Mouse (Mus musculus) limb, embryonic 14.5 days (tissue): ENCODE measurements around the gene Tcap. TPM values are rescaled to one million over a fixed set of nuclear protein-coding genes. Genes with fewer than 3 reads are reported as not detected.

Experiments used
- ATAC-seq: fragments of 200-750 bp; cut with Nextera tagmentation; 2 replicates; pipeline ENCODE4 v1.8.0; 2017; ENCODE audit warnings: low read depth, moderate number of reproducible peaks, moderate TSS enrichment; ENCODE audit not compliant: low FRiP score
- DNase-seq: peaks from one replicate; pipeline ENCODE4 v3.0.0-alpha.2; 2015; ENCODE audit warnings: low spot score
- H3K27ac ChIP-seq: fragments of 300-500 bp; sonication (generic); replicated peaks from 2 replicates; pipeline ENCODE4 v1.5.1; 2014; ENCODE audit warnings: low read depth, mild to moderate bottlenecking, low read length, moderate library complexity, mixed read lengths
- H3K27me3 ChIP-seq: fragments of 300-500 bp; sonication (generic); 2 replicates; pipeline ENCODE4 v1.6.1; 2014; ENCODE audit warnings: low read length, mixed read lengths; ENCODE audit not compliant: control insufficient read depth, insufficient read depth
- H3K36me3 ChIP-seq: fragments of 300-500 bp; sonication (generic); 2 replicates; pipeline ENCODE4 v1.6.1; 2014; ENCODE audit warnings: mild to moderate bottlenecking, low read length, moderate library complexity, mixed read lengths; ENCODE audit not compliant: control insufficient read depth, insufficient read depth
- H3K4me1 ChIP-seq: fragments of 300-500 bp; sonication (generic); 2 replicates; pipeline ENCODE4 v1.6.1; 2014; ENCODE audit warnings: antibody characterized with exemption, low read length, mixed read lengths; ENCODE audit not compliant: control insufficient read depth, insufficient read depth
- H3K4me2 ChIP-seq: fragments of 300-500 bp; sonication (generic); replicated peaks from 2 replicates; pipeline ENCODE4 v1.6.1; 2014; ENCODE audit warnings: low read depth, mild to moderate bottlenecking, low read length, moderate library complexity; ENCODE audit not compliant: severe bottlenecking
- H3K4me3 ChIP-seq: fragments of 300-500 bp; sonication (generic); replicated peaks from 2 replicates; pipeline ENCODE4 v1.5.1; 2014; ENCODE audit warnings: low read length
- H3K9ac ChIP-seq: fragments of 300-500 bp; sonication (generic); 2 replicates; pipeline ENCODE4 v1.6.1; 2014; ENCODE audit warnings: mild to moderate bottlenecking, low read depth, low read length, moderate library complexity; ENCODE audit not compliant: severe bottlenecking
- H3K9me3 ChIP-seq: fragments of 300-500 bp; sonication (generic); 2 replicates; pipeline ENCODE4 v1.6.1; 2016; ENCODE audit warnings: low read length; ENCODE audit not compliant: control insufficient read depth
- POLR2A ChIP-seq: fragments of 200-500 bp; IDR thresholded peaks from 2 replicates; pipeline ENCODE4 v1.8.0; 2012; ENCODE audit warnings: inconsistent platforms, mild to moderate bottlenecking, moderate library complexity, borderline replicate concordance; ENCODE audit not compliant: insufficient read depth, insufficient read length; ENCODE audit errors: extremely low read depth
- WGBS: fragments of 180-500 bp; shearing (Covaris S2); extraction: QIAGEN DNeasy Blood & Tissue Kit; methylation state at CpG from one replicate; pipeline ENCODE4 v1.1.7; 2014; 5-methylcytosine and 5-hydroxymethylcytosine counted together
- polyA plus RNA-seq, 2 experiments: library from polyadenylated mRNA; depleted of rRNA in 1 of 2; stranded (reverse) in 1 of 2; unstranded in 1 of 2; fragments of >200 nt; fragmentation: Nextera tagmentation in 1 of 2; extraction: Ambion mirVana in 1 of 2; gene quantifications; 2 replicates each; pipeline versions ENCODE4 v1.2.1 to v1.2.3; 2012 to 2014

Gene Tcap
- polyA plus RNA-seq, 2 experiments: 13.2 to 18.1 TPM

DNA sequence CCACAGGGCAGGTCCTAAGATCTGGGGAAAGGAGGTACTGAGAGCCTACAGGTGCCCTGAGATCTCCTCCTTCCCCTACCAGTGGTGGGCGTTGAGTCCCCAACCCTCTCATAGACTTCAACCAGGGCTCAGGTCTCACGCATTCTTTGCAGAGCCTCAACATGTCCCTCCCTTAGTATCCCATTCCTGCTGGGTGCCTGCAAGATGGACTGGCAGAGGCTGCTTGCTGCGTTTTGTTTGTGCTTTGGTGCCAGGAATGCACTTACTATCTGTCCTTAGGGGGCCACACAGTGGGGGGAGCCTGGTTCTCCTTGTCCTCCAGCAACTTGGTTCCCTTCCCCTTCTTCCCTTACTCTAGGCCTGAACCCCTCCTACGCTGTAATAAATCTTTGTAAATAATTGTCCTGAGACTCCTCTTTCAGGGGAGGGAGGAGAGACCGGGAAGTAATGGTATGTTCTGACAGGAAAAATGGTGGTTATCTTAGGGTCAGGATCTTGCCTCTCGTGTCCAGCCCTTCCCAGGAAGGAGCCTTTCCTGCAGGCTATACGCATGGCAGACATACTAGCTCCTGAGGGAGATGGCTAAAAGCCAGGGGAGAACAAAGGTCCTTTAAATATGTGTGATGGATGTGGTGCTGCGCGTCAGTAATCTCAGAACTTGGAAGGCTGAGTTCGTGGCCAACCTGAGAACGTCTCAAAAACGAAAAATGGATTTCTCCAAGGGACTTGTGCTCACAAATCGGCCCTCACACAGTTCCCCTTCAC, 26.0 kb upstream of the Tcap start:
- Histone ChIP-seq H3K4me1 (peaks cover 19% of the 10 kb centered on the region), H3K4me3 (peak overlapping the region; percentile 69), H3K27ac (peak overlapping the region; percentile 58), H3K27me3 (no peaks in the 10 kb centered on the region), H3K9ac (peak overlapping the region; percentile 43), H3K36me3 (no peaks in the 10 kb centered on the region), H3K9me3 (no peaks in the 10 kb centered on the region), H3K4me2 (peak overlapping the region; percentile 74)
- DNase-seq (peak; percentile 16), ATAC-seq (0 out of 2 replicates have a peak, but pooled peaks have one; percentile 3)
- WGBS: 10% methylated on average over 13 of the region's 13 CpGs
- no peak for TF ChIP-seq POLR2A

DNA sequence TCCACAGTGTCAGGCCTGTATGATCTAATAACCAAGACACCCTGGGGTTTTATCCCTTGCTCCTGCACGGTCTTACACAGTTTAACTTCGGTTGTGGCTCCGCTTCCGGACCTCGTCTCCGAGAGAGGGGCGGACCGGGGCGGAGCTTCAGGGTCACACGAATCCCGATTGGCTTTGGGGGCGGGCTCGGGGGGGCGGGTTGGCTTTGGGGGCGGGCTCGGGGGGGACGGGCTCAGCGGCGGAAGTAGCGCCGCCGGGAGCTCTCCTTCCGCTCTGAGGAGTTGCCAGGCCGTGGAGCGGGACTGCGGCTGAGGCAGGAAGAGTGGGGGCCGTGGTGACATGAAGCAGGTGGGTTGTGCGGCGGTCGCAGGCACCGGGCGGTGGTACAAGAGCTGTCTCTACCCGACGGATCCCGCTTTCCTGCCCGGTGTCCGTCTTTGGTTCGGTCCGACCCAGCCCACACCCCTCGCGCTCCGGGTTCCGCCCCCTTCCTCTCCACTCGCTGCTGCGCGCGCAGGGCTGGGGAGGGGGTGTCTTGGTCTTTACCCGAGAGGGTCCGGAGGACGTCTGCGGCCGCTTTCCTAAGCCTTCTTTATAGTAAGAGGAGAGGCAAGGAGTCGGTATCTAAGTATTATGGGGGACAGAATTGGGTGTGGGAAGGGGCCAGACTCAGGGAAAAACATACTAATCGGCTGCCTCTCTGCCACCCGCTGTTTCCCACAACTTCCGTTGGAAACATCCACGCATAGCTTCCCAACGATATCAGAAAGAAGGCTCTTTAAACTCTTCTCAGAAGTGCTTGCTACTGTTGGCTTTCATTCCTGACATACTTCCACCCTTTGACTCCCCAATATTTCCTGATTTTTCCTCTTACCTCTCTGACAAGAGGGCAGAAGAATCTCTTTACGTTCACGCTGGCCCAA, 25.2 kb upstream of the Tcap start, which contains the start of gene Stard3:
Gene Stard3 (plus strand): TSS at position 208 of the 923 bp plus-strand sequence.
- ATAC-seq: peak; percentile 93
- WGBS: under 1% methylated on average over 42 of the region's 60 CpGs
- Histone ChIP-seq H3K4me2 (peak within 1 kb of the TSS; percentile 74), H3K27me3 (no peaks in the 10 kb centered on the region), H3K4me1 (peaks cover 19% of the 10 kb centered on the region), H3K36me3 (no peaks in the 10 kb centered on the region), H3K27ac (peak within 1 kb of the TSS; percentile 82), H3K9ac (peak within 1 kb of the TSS; percentile 73), H3K9me3 (no peaks in the 10 kb centered on the region), H3K4me3 (peak within 1 kb of the TSS; percentile 69)
- TF ChIP-seq POLR2A: peak; percentile 36; the same call in 1 of the 2 replicates
- peak; percentile 87 for DNase-seq

DNA sequence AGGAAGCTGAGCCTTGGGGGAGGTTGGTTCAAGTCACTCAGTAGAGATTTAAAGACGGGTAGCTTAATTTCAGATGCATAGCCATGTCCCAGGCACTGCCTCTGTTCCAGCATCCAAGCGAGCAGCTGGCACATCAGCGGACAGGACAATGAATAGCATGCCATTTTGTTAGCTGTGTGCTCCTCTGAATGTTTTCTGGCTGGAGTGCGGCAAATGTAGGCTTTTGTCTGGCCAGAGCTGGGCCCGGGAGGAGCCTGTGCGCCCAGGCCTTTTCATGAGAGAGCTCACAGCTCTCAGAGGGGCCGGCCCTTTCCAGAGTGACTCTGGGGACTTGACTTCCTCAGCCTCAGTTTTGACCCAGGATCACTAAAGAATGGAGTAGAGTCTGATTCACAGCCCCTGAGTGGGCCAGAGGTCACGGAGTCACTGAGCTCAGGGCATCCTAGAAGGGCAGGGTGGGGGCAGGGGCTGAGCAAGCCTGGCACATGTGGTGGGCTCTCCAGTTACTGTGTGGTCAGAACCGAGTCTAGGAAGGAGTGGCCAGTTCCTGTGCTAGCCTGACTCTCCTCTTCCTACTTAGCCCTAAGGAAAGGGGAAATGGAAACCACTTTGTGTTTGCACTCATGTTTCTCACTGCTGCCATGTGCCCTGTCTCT, 22.6 kb upstream of the Tcap start:
- no peak overlapping the region for H3K4me2 ChIP-seq
- peaks cover 13% of the 10 kb centered on the region for H3K4me1 ChIP-seq
- no peaks in the 10 kb centered on the region for H3K27me3 ChIP-seq
- H3K9ac ChIP-seq: no peak overlapping the region
- DNase-seq (no peak), ATAC-seq (no peak)
- H3K36me3 ChIP-seq: no peaks in the 10 kb centered on the region
- WGBS: 77% methylated on average over 9 of the region's 9 CpGs
- H3K9me3 ChIP-seq: no peaks in the 10 kb centered on the region
- no peak for TF ChIP-seq POLR2A
- H3K4me3 ChIP-seq: no peak overlapping the region
- no peak overlapping the region for H3K27ac ChIP-seq

DNA sequence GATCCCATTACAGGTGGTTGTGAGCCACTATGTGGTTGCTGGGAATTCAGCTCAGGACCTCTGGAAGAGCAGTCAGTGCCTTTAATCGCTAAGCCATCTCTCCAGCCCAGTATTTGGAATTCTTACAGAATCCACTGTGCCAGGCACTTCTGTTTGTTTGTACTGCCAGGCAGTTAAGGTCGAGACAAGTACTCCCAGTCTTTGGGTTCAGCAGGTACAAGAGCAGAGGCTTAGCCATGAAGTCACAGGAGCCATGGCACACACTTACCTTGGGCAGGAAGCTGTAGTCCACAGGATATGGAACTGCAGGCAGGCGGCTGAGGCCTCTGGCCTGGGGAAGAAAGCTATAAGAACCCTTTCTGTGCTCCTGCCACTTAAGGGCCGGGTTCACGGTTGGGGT, 19.8 kb upstream of the Tcap start:
- 86% methylated on average over 5 of the region's 5 CpGs for WGBS
- no peak for ATAC-seq

DNA sequence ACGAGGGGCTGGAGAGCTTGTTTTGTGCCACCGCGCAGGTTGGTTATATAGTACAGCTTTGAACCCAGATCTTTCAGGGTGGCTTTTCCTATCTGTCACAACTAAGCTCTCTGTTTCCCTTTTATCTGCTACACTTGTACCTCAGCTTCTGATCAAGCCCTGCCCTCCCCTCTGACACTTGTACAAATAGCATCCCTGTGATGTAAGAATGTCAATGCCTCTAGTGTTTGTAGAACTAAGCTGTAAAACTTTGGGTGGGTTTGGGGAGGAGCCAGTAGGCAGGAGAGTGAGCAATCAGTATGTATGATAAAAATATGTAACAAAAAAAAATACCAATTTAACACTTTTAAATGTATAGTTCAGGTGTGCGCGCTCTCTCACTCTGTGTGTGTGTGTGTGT, 19.2 kb upstream of the Tcap start:
- ATAC-seq: no peak
- TF ChIP-seq POLR2A: no peak
- no peak overlapping the region for H3K4me3 ChIP-seq
- H3K4me2 ChIP-seq: no peak overlapping the region
- no peaks in the 10 kb centered on the region for H3K36me3 ChIP-seq
- H3K27me3 ChIP-seq: no peaks in the 10 kb centered on the region
- no peak overlapping the region for H3K9ac ChIP-seq
- H3K9me3 ChIP-seq: no peaks in the 10 kb centered on the region
- DNase-seq: no peak
- H3K27ac ChIP-seq: no peak overlapping the region
- 94% methylated on average over 5 of the region's 5 CpGs for WGBS
- peaks cover 2% of the 10 kb centered on the region for H3K4me1 ChIP-seq

More for the DNA sequence above, 19.8 kb upstream of the Tcap start:
- TF ChIP-seq POLR2A: no peak
- no peaks in the 10 kb centered on the region for H3K36me3 ChIP-seq
- H3K27me3 ChIP-seq: no peaks in the 10 kb centered on the region
- H3K4me3 ChIP-seq: no peak overlapping the region
- DNase-seq: no peak
- H3K27ac ChIP-seq: no peak overlapping the region
- H3K9me3 ChIP-seq: no peaks in the 10 kb centered on the region
- H3K9ac ChIP-seq: no peak overlapping the region
- H3K4me1 ChIP-seq: peaks cover 7% of the 10 kb centered on the region
- H3K4me2 ChIP-seq: no peak overlapping the region
